In genomic region chr6:110538731-110539191, GRCm38 (mm10) we compare ENCODE assay signal across 25 mouse cellular contexts.
DNase-seq lines count a peak whose midpoint lies in the region; ATAC-seq and TF ChIP-seq lines count a peak whose summit lies in the region.
"Had no signal": no experiment of that assay in that cellular context is flagged by ENCODE, and none has a peak within 500 bp of the region (broad histone marks: within the 10 kb centered on the region; RNA-seq: fewer than 3 reads in every experiment).

No protein-coding gene starts in this region.

- no peak overlapping the region for H3K9ac ChIP-seq in heart, adult 2 months (ENCODE audit: low read depth, low read length)
- no peak overlapping the region for H3K9ac ChIP-seq in liver, embryonic 12.5 days
- no peak overlapping the region for H3K9ac ChIP-seq in hindbrain, embryonic 13.5 days
- H3K9ac ChIP-seq: hindbrain, embryonic 14.5 days; intestine, embryonic 15.5 days; kidney, embryonic 15.5 days; neural tube, embryonic 12.5 days had no signal

- DNase-seq in brain, embryonic 18.5 days (ENCODE audit: low read depth, low spot score): peak; percentile 26
- peak; percentile 67 to 88 for DNase-seq in frontal cortex, postnatal 36 days (ENCODE audit: low spot score in 2 of 2)
- peak; percentile 22 to 28 for DNase-seq in layer of hippocampus, postnatal 36 days
- DNase-seq in right cerebral cortex, postnatal 10 days (ENCODE audit: low spot score in 2 of 2): peak; percentile 47 to 77
- DNase-seq in spleen, postnatal 4 days (ENCODE audit: low spot score in 2 of 2): no peak
- no peak for DNase-seq in heart, adult 2 months
- DNase-seq: adrenal gland, postnatal 10 days; cerebellum, adult 8-10 months; gastrocnemius, postnatal 25 days; heart, postnatal 10 days; liver; lung, adult 18-20 months; lung, postnatal 36 days; spleen, adult 18-20 months; thymus, postnatal 14 days had no signal

- H3K4me2 ChIP-seq in liver, embryonic 12.5 days: no peak overlapping the region
- H3K4me2 ChIP-seq in hindbrain, embryonic 13.5 days: no peak overlapping the region
- H3K4me2 ChIP-seq: hindbrain, embryonic 14.5 days; intestine, embryonic 15.5 days; kidney, embryonic 15.5 days; midbrain, embryonic 11.5 days; neural tube, embryonic 12.5 days had no signal

- H3K27ac ChIP-seq in heart, adult 2 months: no peak overlapping the region
- no peak overlapping the region for H3K27ac ChIP-seq in liver, embryonic 12.5 days
- H3K27ac ChIP-seq in hindbrain, embryonic 13.5 days: no peak overlapping the region
- H3K27ac ChIP-seq: heart, embryonic 10.5 days; hindbrain, embryonic 14.5 days; intestine, embryonic 15.5 days; kidney, embryonic 15.5 days; neural tube, embryonic 12.5 days had no signal

- no peaks in the 10 kb centered on the region for H3K9me3 ChIP-seq in liver, embryonic 12.5 days (replicated peaks)
- H3K9me3 ChIP-seq in hindbrain, embryonic 13.5 days: no peaks in the 10 kb centered on the region
- H3K9me3 ChIP-seq: heart, embryonic 10.5 days; intestine, embryonic 15.5 days; kidney, embryonic 15.5 days; neural tube, embryonic 12.5 days had no signal

- H3K4me1 ChIP-seq in heart, adult 2 months (ENCODE audit: control insufficient read depth, insufficient read depth, low read length): no peaks in the 10 kb centered on the region
- no peaks in the 10 kb centered on the region for H3K4me1 ChIP-seq in liver, embryonic 12.5 days
- no peaks in the 10 kb centered on the region for H3K4me1 ChIP-seq in hindbrain, embryonic 13.5 days (replicated peaks)
- H3K4me1 ChIP-seq: heart, embryonic 10.5 days; intestine, embryonic 15.5 days; kidney, embryonic 15.5 days; neural tube, embryonic 12.5 days had no signal

- H3K27me3 ChIP-seq in heart, adult 2 months (ENCODE audit: control insufficient read depth, insufficient read depth, low read length): no peaks in the 10 kb centered on the region
- no peaks in the 10 kb centered on the region for H3K27me3 ChIP-seq in liver, embryonic 12.5 days (replicated peaks)
- no peaks in the 10 kb centered on the region for H3K27me3 ChIP-seq in hindbrain, embryonic 13.5 days
- H3K27me3 ChIP-seq: intestine, embryonic 15.5 days; kidney, embryonic 15.5 days; neural tube, embryonic 12.5 days had no signal

- no peak overlapping the region for H3K4me3 ChIP-seq in heart, adult 2 months
- H3K4me3 ChIP-seq in liver, embryonic 12.5 days: no peak overlapping the region
- H3K4me3 ChIP-seq in hindbrain, embryonic 13.5 days: no peak overlapping the region
- H3K4me3 ChIP-seq: erythroblast, embryonic 14.5 days; heart, embryonic 10.5 days; intestine, embryonic 15.5 days; kidney, embryonic 15.5 days; neural tube, embryonic 12.5 days had no signal

- no peak for ATAC-seq in liver, embryonic 12.5 days
- no peak for ATAC-seq in hindbrain, embryonic 13.5 days (ENCODE audit: low FRiP score)
- ATAC-seq: forebrain, embryonic 14.5 days; intestine, embryonic 15.5 days had no signal

- intact Hi-C loops in heart, adult 2 months (cut with DNase I): no loop called here

- no peak for TF ChIP-seq EP300 in heart, adult 2 months (IDR thresholded peaks at IDR 0.05; ENCODE audit: insufficient read depth, low read depth, low read length)

- no peaks in the 10 kb centered on the region for H3K36me3 ChIP-seq in heart, adult 2 months (ENCODE audit: control insufficient read depth, insufficient read depth, low read length)
- H3K36me3 ChIP-seq in liver, embryonic 12.5 days: no peaks in the 10 kb centered on the region
- H3K36me3 ChIP-seq in hindbrain, embryonic 13.5 days: no peaks in the 10 kb centered on the region
- H3K36me3 ChIP-seq: heart, embryonic 10.5 days; intestine, embryonic 15.5 days; kidney, embryonic 15.5 days; neural tube, embryonic 12.5 days had no signal

- no peak for TF ChIP-seq POLR2A in heart, adult 2 months (IDR thresholded peaks at IDR 0.05; ENCODE audit: insufficient read depth, low read depth, low read length)

- TF ChIP-seq CTCF in heart, adult 2 months (IDR thresholded peaks at IDR 0.05): no peak

- 64% methylated on average over 4 of the region's 4 CpGs for WGBS in heart, adult 2 months
- WGBS in liver, embryonic 12.5 days (ENCODE audit: insufficient replicate concordance): 59% methylated on average over 4 of the region's 4 CpGs
- WGBS in hindbrain, embryonic 13.5 days: 83% methylated on average over 4 of the region's 4 CpGs

- no peaks in the 10 kb centered on the region for H3K79me2 ChIP-seq in heart, adult 2 months (replicated peaks; ENCODE audit: control insufficient read depth, insufficient read depth, low read length)

Comparison
In these comparisons a context has a peak if more than half of its experiments do, and no peak if none do; other contexts are left out.
1. DNase-seq: peak in brain, embryonic 18.5 days (single experiment), frontal cortex, postnatal 36 days (2 of 2), layer of hippocampus, postnatal 36 days (2 of 2) and right cerebral cortex, postnatal 10 days (2 of 2); none in spleen, postnatal 4 days (0 of 2) and heart, adult 2 months (0 of 2).